Mouse (Mus musculus): ENCODE measurements at regions not wholly inside any gene's neighbourhood (a gene's known extent, or its start where the extent isn't known, plus 50 kb on each side); places are given as distances from the start of the nearest gene placed in this dataset.

GRCm38 (mm10) chr1:72942351-72942750, 67.7 kb upstream of the Igfbp5 start:
- TF ChIP-seq CTCF (IDR thresholded peaks at IDR 0.05; ENCODE audit: low read depth, low read length) (no peak), EP300 (IDR thresholded peaks at IDR 0.05; ENCODE audit: insufficient read depth, low read depth, low read length) (no peak), POLR2A (IDR thresholded peaks at IDR 0.05; ENCODE audit: insufficient read depth, low read length) (no peak)

Measured in ES-Bruce4 (cell line).